Comparison of ENCODE assay signal across 8 mouse cellular contexts in genomic region chr1:175491861-175492682, GRCm38 (mm10). TPM values are rescaled to one million over a fixed set of nuclear protein-coding genes. Genes with fewer than 3 reads are reported as not detected.
DNase-seq lines count a peak whose midpoint lies in the region; ATAC-seq and TF ChIP-seq lines count a peak whose summit lies in the region.

Gene Rgs7, minus strand, starts transcription at chr1:175492500.

- no peaks in the 10 kb centered on the region for H3K27me3 ChIP-seq in hindbrain, postnatal 0 days (ENCODE audit: insufficient read depth, low read length)

- no peaks in the 10 kb centered on the region for H3K36me3 ChIP-seq in hindbrain, postnatal 0 days (ENCODE audit: insufficient read depth, low read length)

- TF ChIP-seq CTCF in hindbrain, postnatal 0 days (IDR thresholded peaks at IDR 0.05; ENCODE audit: low read depth) = no peak

- under 1% methylated on average over 65 of the region's 82 CpGs for WGBS in hindbrain, postnatal 0 days

- H3K4me3 ChIP-seq in hindbrain, postnatal 0 days (ENCODE audit: low read length) = peak within 1 kb of the TSS; percentile 89

- 0 out of 2 replicates have a peak, but pooled peaks cover 5% of the 10 kb centered on the region for H3K4me1 ChIP-seq in hindbrain, postnatal 0 days (ENCODE audit: insufficient read depth, low read length)

- ATAC-seq in hindbrain, postnatal 0 days = peak; percentile 92

- H3K9me3 ChIP-seq in hindbrain, postnatal 0 days (ENCODE audit: low read length) = no peaks in the 10 kb centered on the region

- peak within 1 kb of the TSS; percentile 89 for H3K27ac ChIP-seq in hindbrain, postnatal 0 days

- H3K4me2 ChIP-seq in hindbrain, postnatal 0 days (ENCODE audit: low read depth, low read length) = peak within 1 kb of the TSS; percentile 70

- DNase-seq in adrenal gland, adult (ENCODE audit: inconsistent age in 2 of 2, low spot score in 1 of 2) = peak; percentile 43 to 83
- peak; percentile 57 to 70 for DNase-seq in cerebellum, postnatal 4 days (ENCODE audit: low spot score in 2 of 2)
- DNase-seq in gastrocnemius, postnatal 10 days = peak; percentile 44
- DNase-seq in hindbrain, postnatal 0 days (ENCODE audit: low spot score) = peak; percentile 90
- DNase-seq in left cerebral cortex, adult 8-10 months (ENCODE audit: low spot score in 2 of 2) = peak; percentile 61 to 75
- DNase-seq in lung, postnatal 4 days = peak; percentile 8 to 38
- DNase-seq in right cerebral cortex, adult 2 months (ENCODE audit: low spot score in 2 of 2) = peak; percentile 79 to 83
- peak; percentile 20 to 52 for DNase-seq in urinary bladder, postnatal 36 days (ENCODE audit: low spot score in 2 of 2)

- H3K9ac ChIP-seq in hindbrain, postnatal 0 days (replicated peaks; ENCODE audit: low read length) = peak within 1 kb of the TSS; percentile 84

RNA-seq across cellular contexts. Expression of gene Rgs7, which starts in this region (rescaled TPM):
- total RNA-seq in gastrocnemius, postnatal 10 days (2021) = under 1 TPM; 0.31 to 0.45 TPM
- total RNA-seq in hindbrain, postnatal 0 days (2014; rRNA removed) = 32.5 and 35.2 TPM in 2 replicates
- 40.8 and 41.6 TPM in 2 replicates for polyA plus RNA-seq in hindbrain, postnatal 0 days (2015; fragmentation: Nextera tagmentation; extraction: Ambion mirVana)
- total RNA-seq in left cerebral cortex, adult 8-10 months (2022) = 100 to 1,000 TPM in 2 of 4 experiments, 10 to 100 TPM in 2; 96.2 to 115 (median 103) TPM

Comparison
In these comparisons a context has a peak if more than half of its experiments do, and no peak if none do; other contexts are left out.
1. Peak in every context shown above with its lines: DNase-seq, ATAC-seq, H3K4me3 ChIP-seq and H3K27ac ChIP-seq.
2. RNA of gene Rgs7 (total RNA-seq): 96.2 to 115 TPM in left cerebral cortex, adult 8-10 months and 32.5 to 35.2 TPM in hindbrain, postnatal 0 days; 0.31 to 0.45 TPM in gastrocnemius, postnatal 10 days; every median in the first group is over 10 times any median in the second.
3. Peak in DNase-seq in gastrocnemius, postnatal 10 days; RNA of the gene not detected or under 1 TPM.
4. DNase-seq: peak in every context shown above with its lines; median percentile 90 in hindbrain, postnatal 0 days; 81 in right cerebral cortex, adult 2 months; 68 in left cerebral cortex, adult 8-10 months; 64 in cerebellum, postnatal 4 days; 63 in adrenal gland, adult; 44 in gastrocnemius, postnatal 10 days; 36 in urinary bladder, postnatal 36 days; 23 in lung, postnatal 4 days.